Mouse (Mus musculus) central nervous system, embryonic 11.5 days (tissue): ENCODE results near the gene Tram2. TPM values are rescaled to one million over a fixed set of nuclear protein-coding genes. Genes with fewer than 3 reads are reported as not detected.

Experiments used
- polyA plus RNA-seq: library from polyadenylated mRNA; depleted of rRNA; stranded (reverse); fragments of >200 nt; gene quantifications from 2 replicates; pipeline ENCODE4 v1.2.3, GENCODE M21; 2012; rRNA removed

The Tram2 gene
- 5.2 and 10.6 TPM in 2 replicates for polyA plus RNA-seq

DNA sequence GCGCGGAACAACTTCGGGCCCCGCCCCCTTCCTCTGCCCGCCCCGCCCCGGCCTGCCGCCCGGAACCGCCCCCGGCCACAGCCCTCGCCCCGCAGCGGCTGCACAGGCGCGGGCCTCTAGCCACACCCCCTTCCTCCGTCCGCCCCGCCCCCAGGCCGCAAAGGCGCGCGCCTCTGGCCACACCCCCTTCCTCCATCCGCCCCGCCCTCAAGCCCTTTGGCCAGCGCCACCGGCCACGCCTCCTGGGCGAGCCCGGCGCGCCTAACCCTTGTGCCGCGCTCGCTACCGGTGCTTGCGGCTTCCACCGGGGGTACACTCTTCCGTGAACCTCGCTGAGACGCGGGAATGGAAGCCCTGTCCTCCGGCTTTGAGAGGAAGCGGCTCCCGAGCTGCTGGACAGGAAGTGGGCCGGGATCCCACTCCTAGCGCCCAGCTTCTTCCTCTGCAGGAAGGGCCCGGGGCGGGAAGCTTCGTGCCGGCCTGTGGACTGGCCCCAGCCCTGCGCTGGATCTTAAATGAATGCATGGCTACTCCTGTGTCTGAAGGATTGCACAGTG is at the start of gene Tram2:
TSS of gene Tram2 (minus strand) at position 13 of the 557 bp plus-strand sequence.

DNA sequence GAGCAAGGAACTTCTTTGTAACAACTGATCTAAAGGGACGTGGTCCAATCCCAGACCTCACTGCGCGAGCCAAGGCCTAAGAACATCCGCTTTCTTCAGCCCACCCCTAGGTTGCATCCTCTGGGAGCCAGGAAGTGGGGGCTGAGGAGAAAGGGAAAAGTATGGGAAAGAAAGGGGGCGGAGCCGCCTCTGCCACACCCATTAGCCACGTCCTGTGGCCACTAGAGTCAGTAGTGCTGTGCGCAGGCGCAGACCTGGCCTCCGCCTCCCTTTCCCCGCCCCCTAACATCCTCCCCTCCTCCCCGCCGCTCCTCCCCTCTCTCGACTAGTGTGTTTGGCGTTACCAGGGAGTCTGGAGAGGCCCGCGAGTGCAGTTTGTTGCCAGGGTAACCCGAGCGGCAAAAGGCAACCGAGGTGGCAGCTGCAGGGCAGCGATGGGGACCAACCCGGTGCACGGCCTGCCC is 127.7 kb downstream of the Tram2 start, which contains the start of gene Efhc1:
TSS of gene Efhc1 (plus strand) at position 327 of the 464 bp plus-strand sequence.

Other genes starting within 250 kb of the Tram2 start
- 5.0 and 6.1 TPM in 2 replicates for gene Paqr8, start 188.6 kb downstream of the Tram2 start, polyA plus RNA-seq
- gene Efhc1, start 127.6 kb downstream of the Tram2 start, polyA plus RNA-seq: 1.1 and 1.8 TPM in 2 replicates
- 7.4 and 9.9 TPM in 2 replicates for gene Tmem14a, start 139.3 kb upstream of the Tram2 start, polyA plus RNA-seq
- 0.89 and 1.1 TPM in 2 replicates for gene Gsta3, start 161.4 kb upstream of the Tram2 start, polyA plus RNA-seq